Mouse (Mus musculus): ENCODE data around the gene Gpatch2l.

GRCm38 (mm10) chr12:86221074-86221703, 20.5 kb upstream of the Gpatch2l start:
- TF ChIP-seq POLR2A (IDR thresholded peaks at IDR 0.05; ENCODE audit: low read depth, low read length) (no peak), CTCF (conservative IDR thresholded peaks at IDR 0.05 in 1 of 2, IDR thresholded peaks at IDR 0.05 in 1 of 2; ENCODE audit: low read depth in 2 of 2, low read length in 2 of 2) (no peak), ZNF384 (IDR thresholded peaks at IDR 0.05; ENCODE audit: low read depth, low read length) (no peak), MAX (IDR thresholded peaks at IDR 0.05; ENCODE audit: low read length) (no peak), ZKSCAN1 (IDR thresholded peaks at IDR 0.05; ENCODE audit: borderline replicate concordance, low read depth, low read length) (no peak), JUND (conservative IDR thresholded peaks at IDR 0.05; ENCODE audit: low read depth, low read length) (no peak), TCF12 (IDR thresholded peaks at IDR 0.05; ENCODE audit: low read depth, low read length) (no peak), USF1 (IDR thresholded peaks at IDR 0.05; ENCODE audit: low read depth, low read length) (no peak), CHD2 (IDR thresholded peaks at IDR 0.05; ENCODE audit: low read length) (no peak), SMC3 (IDR thresholded peaks at IDR 0.05; ENCODE audit: low read depth, low read length) (no peak), TBP (conservative IDR thresholded peaks at IDR 0.05; ENCODE audit: low read depth, low read length) (no peak)
